Mouse (Mus musculus): ENCODE measurements around the gene Bloc1s1. TPM values are rescaled to one million over a fixed set of nuclear protein-coding genes. Genes with fewer than 3 reads are reported as not detected.

Gene Bloc1s1
- polyA plus RNA-seq, 1 experiment from 2014 or later: 199 TPM

DNA sequence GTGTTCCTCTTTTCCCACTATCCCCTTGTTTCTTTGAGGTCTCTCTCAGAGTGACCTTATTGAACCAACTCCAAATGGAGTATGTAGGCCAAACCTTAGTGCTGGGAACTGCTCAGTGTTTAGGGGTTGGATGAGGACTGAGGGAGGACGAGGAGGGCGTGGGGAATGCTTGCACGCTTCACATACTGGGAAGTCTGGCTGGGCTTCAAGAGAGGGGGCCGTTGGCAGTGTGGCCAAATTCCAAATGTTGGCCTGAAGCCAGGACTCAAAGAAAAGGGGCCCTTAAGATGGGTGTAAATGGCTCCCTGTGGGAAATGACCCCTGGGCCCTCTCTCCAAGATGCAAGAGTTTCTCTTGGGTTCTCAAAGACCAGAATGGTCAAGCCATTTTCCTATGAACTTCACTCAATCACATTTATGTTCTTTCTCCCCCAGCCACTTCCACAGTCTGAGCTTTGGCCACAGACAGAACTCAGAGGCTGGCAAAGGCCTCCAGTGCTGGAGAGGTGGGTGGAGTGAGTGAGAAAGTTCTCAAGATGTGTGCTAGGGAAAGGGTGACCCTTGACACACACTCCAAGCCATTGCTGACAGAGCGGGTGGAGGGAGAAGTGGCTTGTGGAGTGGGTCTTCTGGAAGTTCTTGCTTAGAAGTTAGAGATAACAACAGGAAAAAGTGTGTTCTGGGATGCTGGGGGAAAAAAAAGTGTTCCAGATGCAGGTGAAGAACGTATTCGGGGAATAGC lies 6.0 kb upstream of the Bloc1s1 start:
- no peaks in the 10 kb centered on the region for H3K9me3 ChIP-seq
- H3K9ac ChIP-seq: no peak overlapping the region
- no peak overlapping the region for H3K27ac ChIP-seq (replicated peaks)
- no peak overlapping the region for H3K4me2 ChIP-seq
- peaks cover 56% of the 10 kb centered on the region for H3K4me1 ChIP-seq
- no peaks in the 10 kb centered on the region for H3K36me3 ChIP-seq
- WGBS: 51% methylated on average over 7 of the region's 7 CpGs
- no peak for ATAC-seq (ENCODE audit: extremely low read depth, insufficient number of reproducible peaks, low FRiP score, low TSS enrichment)
- peaks cover 52% of the 10 kb centered on the region for H3K27me3 ChIP-seq (replicated peaks)
- no peak overlapping the region for H3K4me3 ChIP-seq

DNA sequence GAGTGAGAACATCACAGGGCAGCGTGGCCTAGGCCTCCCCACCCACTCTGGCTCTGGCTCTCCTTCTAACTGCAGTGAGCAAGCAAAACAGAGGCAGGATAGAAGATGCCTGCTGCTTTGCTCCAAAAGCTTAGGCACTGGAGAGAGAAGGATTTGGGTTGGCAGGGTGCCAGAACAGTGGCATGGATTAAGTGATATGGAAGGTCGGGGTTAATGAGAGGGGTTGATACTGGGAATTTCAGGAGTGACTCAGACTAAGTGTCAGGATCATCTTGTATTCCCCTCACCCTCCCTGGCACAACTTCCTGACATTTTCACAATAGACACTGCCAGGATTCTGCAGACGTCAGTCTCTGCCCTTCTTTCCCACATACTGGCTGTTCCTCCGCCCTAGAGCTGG lies 4.5 kb upstream of the Bloc1s1 start:
- Histone ChIP-seq H3K4me3 (no peak overlapping the region), H3K27me3 (replicated peaks) (peaks cover 37% of the 10 kb centered on the region), H3K4me2 (no peak overlapping the region), H3K36me3 (no peaks in the 10 kb centered on the region), H3K9me3 (no peaks in the 10 kb centered on the region), H3K27ac (replicated peaks) (no peak overlapping the region), H3K9ac (no peak overlapping the region), H3K4me1 (peaks cover 51% of the 10 kb centered on the region)
- WGBS: 31% methylated on average over 4 of the region's 4 CpGs
- no peak for ATAC-seq (ENCODE audit: extremely low read depth, insufficient number of reproducible peaks, low FRiP score, low TSS enrichment)

DNA sequence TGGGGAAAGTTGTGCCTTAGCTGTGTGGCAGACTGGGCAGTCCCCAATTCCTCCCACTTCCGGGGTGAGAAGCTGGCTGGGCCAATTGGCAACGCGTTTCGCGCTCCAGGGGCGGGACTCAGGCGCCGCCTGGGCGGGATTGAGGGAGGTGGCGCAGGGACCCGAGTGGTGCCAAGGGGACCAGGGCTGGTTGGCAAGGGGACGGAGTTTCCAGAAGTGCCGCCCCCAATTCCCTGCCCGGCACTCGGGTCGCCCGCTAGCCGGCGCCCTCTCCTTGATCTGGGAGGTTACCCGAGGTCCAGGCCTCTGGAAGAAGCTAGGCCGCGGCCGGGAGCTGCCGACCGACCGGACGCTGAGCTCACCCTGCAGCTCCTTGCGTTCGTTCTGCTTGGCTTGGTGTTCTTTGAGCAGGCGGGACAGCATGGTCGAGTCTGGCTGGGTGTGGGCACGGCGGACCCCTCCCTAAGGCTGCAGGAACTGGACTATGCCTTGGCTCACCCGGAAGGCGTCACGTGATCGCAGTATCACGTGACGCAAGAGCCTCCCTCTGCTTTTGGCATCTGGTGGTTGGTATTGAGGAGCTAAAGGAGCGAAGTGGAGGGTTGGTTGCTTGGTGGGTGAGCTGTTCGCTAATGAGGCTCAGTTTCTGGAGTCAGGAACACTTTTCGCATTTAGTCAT lies 683 bp downstream of the Bloc1s1 start:
- H3K27me3 ChIP-seq (replicated peaks): peaks cover 7% of the 10 kb centered on the region; the same call in 1 of the 2 replicates
- H3K9me3 ChIP-seq: no peaks in the 10 kb centered on the region
- peaks cover 12% of the 10 kb centered on the region for H3K36me3 ChIP-seq
- H3K27ac ChIP-seq (replicated peaks): peak overlapping the region; percentile 95
- H3K4me3 ChIP-seq: peak overlapping the region; percentile 91
- peak overlapping the region; percentile 91 for H3K9ac ChIP-seq
- peak; percentile 93 for ATAC-seq (ENCODE audit: extremely low read depth, insufficient number of reproducible peaks, low FRiP score, low TSS enrichment)
- peaks cover 52% of the 10 kb centered on the region for H3K4me1 ChIP-seq
- under 1% methylated on average over 42 of the region's 42 CpGs for WGBS
- H3K4me2 ChIP-seq: peak overlapping the region; percentile 70

DNA sequence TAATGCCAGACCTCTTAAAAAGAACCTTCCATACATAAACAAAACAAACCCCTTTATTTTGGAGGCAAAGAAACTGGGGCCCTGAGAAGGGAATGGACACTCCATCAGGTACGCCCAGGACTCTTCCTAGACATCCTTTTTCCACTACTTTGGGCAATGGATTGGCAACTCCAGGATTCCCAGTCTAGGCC lies 1.1 kb downstream of the Bloc1s1 start, which contains the start of gene Rdh5:
Gene Rdh5, minus strand, starts transcription at position 67 of the 191 bp plus-strand sequence.
- WGBS: 19% methylated on average over 1 of the region's 1 CpGs
- H3K27ac ChIP-seq (replicated peaks): peak within 1 kb of the TSS; percentile 95
- H3K27me3 ChIP-seq (replicated peaks): peaks cover 2% of the 10 kb centered on the region; the same call in 1 of the 2 replicates
- ATAC-seq (ENCODE audit: extremely low read depth, insufficient number of reproducible peaks, low FRiP score, low TSS enrichment): no peak
- peak within 1 kb of the TSS; percentile 91 for H3K4me3 ChIP-seq
- H3K36me3 ChIP-seq: peaks cover 16% of the 10 kb centered on the region
- H3K4me1 ChIP-seq: peaks cover 49% of the 10 kb centered on the region
- peak within 1 kb of the TSS; percentile 70 for H3K4me2 ChIP-seq
- peak within 1 kb of the TSS; percentile 91 for H3K9ac ChIP-seq
- H3K9me3 ChIP-seq: no peaks in the 10 kb centered on the region

DNA sequence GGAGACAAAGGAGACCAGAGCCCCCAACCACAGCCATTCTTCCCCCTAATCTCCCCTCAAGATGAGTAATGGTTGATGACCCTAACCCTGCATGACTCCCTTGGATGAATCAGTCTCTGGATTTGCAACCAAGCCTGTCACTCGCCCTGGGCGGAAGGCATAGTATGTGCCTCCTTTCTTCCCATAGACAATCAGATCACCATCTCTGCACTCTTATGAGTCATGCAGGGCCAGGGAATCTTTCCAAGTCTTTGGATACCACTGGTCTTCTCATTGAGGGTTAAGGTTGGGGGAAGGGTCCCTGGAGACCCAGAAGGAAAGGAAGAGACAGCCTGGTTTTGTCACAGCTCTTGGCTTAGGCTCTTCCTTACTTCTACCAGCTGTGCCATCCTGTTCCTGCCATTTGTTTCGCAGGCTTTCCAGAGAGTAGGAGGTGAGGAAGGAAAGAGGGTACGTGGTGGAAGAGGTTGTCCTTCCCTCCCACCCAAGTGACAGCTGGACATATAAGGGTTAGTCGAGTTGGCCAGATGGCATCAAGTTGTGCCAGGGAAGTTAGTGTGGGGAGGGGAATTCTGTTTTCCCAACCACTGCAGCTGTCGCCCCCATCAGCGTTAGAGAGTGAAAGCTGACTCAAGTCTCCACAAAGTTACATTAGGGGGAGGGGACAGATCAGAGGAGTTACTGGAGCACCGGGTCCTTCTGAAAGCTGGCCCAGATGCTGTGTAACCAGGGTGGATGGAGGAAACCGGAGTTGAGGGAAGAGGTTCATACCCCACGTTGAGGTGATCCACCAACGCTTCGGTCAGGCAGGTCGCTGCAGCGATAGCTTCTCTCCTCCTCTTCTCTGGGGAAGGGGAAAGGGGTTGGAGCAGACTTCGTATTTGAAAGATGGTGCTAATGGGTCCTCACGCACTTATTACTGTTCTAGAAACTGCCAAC lies 1.7 kb downstream of the Bloc1s1 start:
- 71% methylated on average over 16 of the region's 16 CpGs for whole genome bisulfite sequencing
- H3K27me3 ChIP-seq (replicated peaks): no peaks in the 10 kb centered on the region
- peak overlapping the region; percentile 91 for H3K9ac ChIP-seq
- peak overlapping the region; percentile 95 for H3K27ac ChIP-seq (replicated peaks)
- H3K36me3 ChIP-seq: peaks cover 22% of the 10 kb centered on the region
- no peak for ATAC-seq (ENCODE audit: extremely low read depth, insufficient number of reproducible peaks, low FRiP score, low TSS enrichment)
- peaks cover 49% of the 10 kb centered on the region for H3K4me1 ChIP-seq
- H3K4me2 ChIP-seq: peak overlapping the region; percentile 70
- H3K4me3 ChIP-seq: peak overlapping the region; percentile 91
- no peaks in the 10 kb centered on the region for H3K9me3 ChIP-seq

DNA sequence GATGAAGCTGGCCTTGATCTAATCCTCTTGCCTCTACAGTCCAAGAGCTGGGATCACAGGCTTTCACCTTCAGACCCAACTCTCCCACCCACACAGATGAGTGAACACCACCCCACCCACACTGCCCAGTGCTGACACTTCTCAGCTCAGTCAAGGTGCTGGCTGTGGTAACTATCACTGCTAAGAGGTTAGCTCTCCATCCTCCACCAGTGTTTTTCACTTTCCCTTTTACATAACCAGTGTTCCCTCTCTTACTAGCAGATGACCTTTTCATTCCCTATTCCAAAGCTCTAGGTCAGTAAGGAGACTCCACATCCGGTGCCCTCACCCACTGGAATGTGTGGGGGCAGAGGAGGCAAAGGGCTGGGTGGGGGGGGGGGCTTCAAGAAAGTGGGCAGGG lies 2.6 kb downstream of the Bloc1s1 start:
- ATAC-seq (ENCODE audit: extremely low read depth, insufficient number of reproducible peaks, low FRiP score, low TSS enrichment): no peak
- 64% methylated on average over 1 of the region's 1 CpGs for WGBS
- H3K4me2 ChIP-seq: peak overlapping the region; percentile 70; the same call in 1 of the 2 replicates

DNA sequence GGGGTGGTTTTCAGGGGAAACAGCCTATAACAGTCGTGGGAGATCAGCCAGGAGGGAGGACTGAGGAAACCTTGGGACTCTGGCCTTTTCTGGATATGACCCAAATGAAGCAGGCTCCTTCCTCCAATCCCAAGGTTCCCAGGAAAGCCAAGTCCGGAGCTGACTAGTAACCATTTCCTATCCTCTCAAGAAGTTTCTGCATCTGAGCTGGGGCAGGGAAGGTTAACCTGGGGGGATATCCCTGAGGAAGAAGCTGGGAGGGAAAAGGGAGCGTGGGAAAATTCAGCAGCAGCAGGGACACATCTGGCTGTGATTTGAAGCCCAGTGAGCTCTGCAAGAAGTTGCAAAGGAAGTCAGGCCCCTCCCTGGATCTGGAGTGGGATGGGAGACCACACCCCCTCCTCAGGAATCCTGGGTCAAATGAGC lies 3.1 kb downstream of the Bloc1s1 start:
- Histone ChIP-seq H3K4me2 (no peak overlapping the region), H3K27ac (replicated peaks) (peak overlapping the region; percentile 44), H3K4me1 (peaks cover 49% of the 10 kb centered on the region), H3K4me3 (no peak overlapping the region), H3K9me3 (no peaks in the 10 kb centered on the region), H3K36me3 (peaks cover 34% of the 10 kb centered on the region), H3K9ac (peak overlapping the region; percentile 3; the same call in 1 of the 2 replicates), H3K27me3 (replicated peaks) (no peaks in the 10 kb centered on the region)
- WGBS: 49% methylated on average over 3 of the region's 3 CpGs
- no peak for ATAC-seq (ENCODE audit: extremely low read depth, insufficient number of reproducible peaks, low FRiP score, low TSS enrichment)

More for the DNA sequence above, 2.6 kb downstream of the Bloc1s1 start:
- no peak overlapping the region for H3K4me3 ChIP-seq
- H3K4me1 ChIP-seq: peaks cover 49% of the 10 kb centered on the region
- peak overlapping the region; percentile 44 for H3K27ac ChIP-seq (replicated peaks)
- H3K27me3 ChIP-seq (replicated peaks): no peaks in the 10 kb centered on the region
- H3K36me3 ChIP-seq: peaks cover 31% of the 10 kb centered on the region
- H3K9ac ChIP-seq: peak overlapping the region; percentile 3; the same call in 1 of the 2 replicates
- no peaks in the 10 kb centered on the region for H3K9me3 ChIP-seq

DNA sequence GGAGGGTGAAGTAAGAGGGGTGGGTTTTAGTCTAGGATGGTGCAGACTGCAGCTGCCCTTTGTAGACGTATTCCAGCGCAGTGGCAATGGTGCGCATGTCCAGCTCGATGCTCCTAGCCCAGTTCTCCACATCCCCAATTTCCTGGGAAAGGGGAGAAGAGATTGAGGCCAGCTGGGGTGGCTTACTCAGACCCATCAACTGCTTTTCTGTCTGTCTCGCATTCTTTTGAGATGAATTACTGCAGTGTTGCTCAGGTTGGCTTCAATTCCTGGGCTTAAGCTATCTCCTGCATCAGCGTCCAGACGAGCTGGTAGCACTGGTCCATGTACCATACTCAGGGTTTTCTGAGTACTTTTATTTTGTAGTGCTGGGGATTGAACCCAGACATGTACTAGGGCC lies 3.9 kb downstream of the Bloc1s1 start:
- H3K27me3 ChIP-seq (replicated peaks): no peaks in the 10 kb centered on the region
- H3K36me3 ChIP-seq: peaks cover 41% of the 10 kb centered on the region
- peak overlapping the region; percentile 16 for H3K9ac ChIP-seq
- H3K9me3 ChIP-seq: no peaks in the 10 kb centered on the region
- H3K4me1 ChIP-seq: peaks cover 49% of the 10 kb centered on the region
- H3K4me2 ChIP-seq: no peak overlapping the region
- WGBS: 74% methylated on average over 7 of the region's 7 CpGs
- ATAC-seq (ENCODE audit: extremely low read depth, insufficient number of reproducible peaks, low FRiP score, low TSS enrichment): no peak
- no peak overlapping the region for H3K4me3 ChIP-seq
- H3K27ac ChIP-seq (replicated peaks): peak overlapping the region; percentile 44

DNA sequence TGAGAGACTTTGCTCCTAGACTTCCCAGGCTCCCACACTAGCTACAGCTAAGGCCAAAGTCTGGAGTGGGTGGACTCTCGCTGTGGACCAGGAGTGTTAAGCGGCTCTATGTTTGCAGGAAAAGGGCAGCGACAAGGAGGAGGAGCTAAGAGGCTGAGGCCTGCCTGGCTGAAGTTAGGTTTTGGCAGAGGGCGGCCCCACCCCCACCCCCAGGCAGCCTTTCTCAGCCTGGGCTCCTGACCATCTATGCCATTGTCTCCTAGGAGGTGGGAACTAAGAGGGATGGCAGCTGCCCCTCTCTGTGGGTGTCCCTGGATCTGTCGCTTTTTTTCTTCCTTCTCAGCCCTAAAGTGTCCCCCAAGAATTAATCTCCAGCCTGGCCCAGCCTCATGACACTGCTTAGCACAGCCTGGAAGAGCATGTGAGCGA lies 4.6 kb downstream of the Bloc1s1 start:
- WGBS: 26% methylated on average over 6 of the region's 6 CpGs
- Histone ChIP-seq H3K9ac (peak overlapping the region; percentile 16; the same call in 1 of the 2 replicates), H3K4me3 (no peak overlapping the region), H3K27me3 (replicated peaks) (no peaks in the 10 kb centered on the region), H3K4me2 (no peak overlapping the region), H3K36me3 (peaks cover 48% of the 10 kb centered on the region), H3K4me1 (peaks cover 47% of the 10 kb centered on the region), H3K9me3 (no peaks in the 10 kb centered on the region), H3K27ac (replicated peaks) (peak overlapping the region; percentile 29)
- no peak for ATAC-seq (ENCODE audit: extremely low read depth, insufficient number of reproducible peaks, low FRiP score, low TSS enrichment)

DNA sequence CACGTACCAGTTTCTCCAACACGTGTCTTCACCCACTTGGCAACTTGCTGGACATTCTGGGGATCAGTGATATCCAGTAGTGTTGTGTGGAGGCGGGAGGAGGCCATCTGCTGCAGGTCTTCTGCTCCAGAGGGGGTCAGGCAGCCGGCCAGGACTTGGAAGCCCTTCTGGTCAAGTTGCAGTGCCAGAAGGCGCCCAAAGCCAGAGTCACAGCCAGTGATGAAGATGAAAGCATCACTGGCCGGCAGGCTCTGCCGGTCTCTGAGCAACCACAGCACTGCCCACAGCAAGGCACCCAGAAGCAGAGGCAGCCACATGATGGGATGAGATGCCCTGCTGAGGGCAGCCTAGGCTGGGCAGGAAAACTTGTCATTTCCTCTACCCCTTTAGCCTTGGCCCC lies 5.6 kb downstream of the Bloc1s1 start:
- H3K4me3 ChIP-seq: no peak overlapping the region
- H3K4me1 ChIP-seq: peaks cover 45% of the 10 kb centered on the region
- H3K36me3 ChIP-seq: peaks cover 57% of the 10 kb centered on the region
- ATAC-seq (ENCODE audit: extremely low read depth, insufficient number of reproducible peaks, low FRiP score, low TSS enrichment): no peak
- 72% methylated on average over 7 of the region's 7 CpGs for WGBS
- H3K4me2 ChIP-seq: no peak overlapping the region
- H3K9ac ChIP-seq: no peak overlapping the region
- H3K9me3 ChIP-seq: no peaks in the 10 kb centered on the region
- 0 out of 2 replicates have a peak overlapping the region, but pooled peaks have one; percentile 29 for H3K27ac ChIP-seq (replicated peaks)
- H3K27me3 ChIP-seq (replicated peaks): no peaks in the 10 kb centered on the region

DNA sequence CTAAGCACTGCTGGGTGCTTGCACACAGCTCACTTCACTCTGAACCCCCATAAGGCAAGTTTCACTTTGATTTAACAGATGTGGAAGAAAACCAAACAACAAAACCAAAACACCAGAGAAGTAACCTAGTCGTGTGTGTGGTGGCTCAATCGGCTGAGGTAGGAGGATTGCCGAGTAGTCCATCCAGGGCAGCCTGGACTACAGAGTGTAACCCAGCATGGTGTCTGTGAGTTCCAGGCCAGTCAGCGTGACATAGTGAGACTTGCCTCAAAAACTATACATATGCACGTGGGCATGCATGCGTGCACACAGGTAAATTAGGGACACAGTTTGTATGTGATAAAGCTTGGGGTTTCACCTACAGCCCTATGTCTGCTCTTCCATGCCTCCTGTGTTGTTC lies 6.4 kb downstream of the Bloc1s1 start:
- ATAC-seq (ENCODE audit: extremely low read depth, insufficient number of reproducible peaks, low FRiP score, low TSS enrichment): no peak
- H3K36me3 ChIP-seq: peaks cover 64% of the 10 kb centered on the region
- WGBS: 88% methylated on average over 6 of the region's 6 CpGs

More for the DNA sequence above, 6.4 kb downstream of the Bloc1s1 start:
- H3K4me2 ChIP-seq: no peak overlapping the region
- no peaks in the 10 kb centered on the region for H3K27me3 ChIP-seq (replicated peaks)
- no peak overlapping the region for H3K9ac ChIP-seq
- H3K27ac ChIP-seq (replicated peaks): no peak overlapping the region
- peaks cover 48% of the 10 kb centered on the region for H3K4me1 ChIP-seq
- H3K4me3 ChIP-seq: no peak overlapping the region
- H3K9me3 ChIP-seq: no peaks in the 10 kb centered on the region

Data from heart, embryonic 13.5 days (tissue).